Mouse (Mus musculus) G1E (cell line): ENCODE results near the gene Ccsap.

Experiments
- CTCF ChIP-seq: IDR thresholded peaks from 2 replicates; pipeline ENCODE4 v1.5.1; 2012; ENCODE audit warnings: low read depth, low read length, inconsistent platforms, mixed read lengths
- GATA1 ChIP-seq: IDR thresholded peaks from 2 replicates; pipeline ENCODE4 v1.6.1; 2012; ENCODE audit warnings: borderline replicate concordance, low read length, inconsistent platforms, mixed read lengths
- GATA2 ChIP-seq: IDR thresholded peaks from 2 replicates; pipeline ENCODE4 v1.6.1; 2012; ENCODE audit warnings: low read depth, low read length, inconsistent platforms, borderline replicate concordance
- POLR2AphosphoS5 ChIP-seq: IDR thresholded peaks from 2 replicates; pipeline ENCODE4 v1.6.1; 2012; ENCODE audit warnings: low read depth, low read length, inconsistent platforms; ENCODE audit not compliant: insufficient replicate concordance
- TAL1 ChIP-seq: conservative IDR thresholded peaks from 2 replicates; pipeline ENCODE4 v1.6.1; 2012; ENCODE audit warnings: low read depth, low read length, inconsistent platforms, mixed read lengths

DNA sequence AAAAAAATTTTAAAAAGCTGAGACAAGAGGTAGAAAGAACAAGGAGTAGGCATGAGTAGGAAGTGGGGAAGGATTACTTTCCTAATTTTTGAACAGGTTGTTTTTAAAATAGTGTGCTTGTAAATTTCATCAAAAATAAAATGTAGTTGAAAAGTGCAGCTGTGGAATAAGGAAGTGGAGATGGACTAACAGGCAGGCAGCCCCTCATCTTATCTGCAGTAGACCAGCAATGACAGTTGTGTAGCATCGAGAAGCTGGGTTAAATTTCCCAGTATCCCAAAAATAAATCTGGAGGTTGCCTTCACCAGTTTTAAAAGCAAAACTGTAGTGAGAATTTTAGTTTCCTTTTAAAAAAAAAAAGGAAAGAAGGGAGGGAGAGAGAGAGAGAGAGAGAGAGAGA lies 5.8 kb downstream of the Ccsap start:
- TF ChIP-seq CTCF, result no peak
- no peak for TF ChIP-seq GATA1
- no peak for TF ChIP-seq TAL1
- no peak for TF ChIP-seq POLR2AphosphoS5
- no peak for TF ChIP-seq GATA2
